Mouse (Mus musculus) myocyte (in vitro differentiated cells): Measurements from ENCODE around the gene Slc17a9. TPM values are rescaled to one million over a fixed set of nuclear protein-coding genes. Genes with fewer than 3 reads are reported as not detected.

Experiments
- H3K27me3 ChIP-seq: one replicate; pipeline ENCODE4 v1.6.1; 2011; ENCODE audit not compliant: control insufficient read depth, insufficient read depth, insufficient read length
- H3K36me3 ChIP-seq: one replicate; pipeline ENCODE4 v1.6.1; 2011; ENCODE audit not compliant: control insufficient read depth, insufficient read depth
- H3K4me2 ChIP-seq: one replicate; pipeline ENCODE4 v1.6.1; 2011; ENCODE audit warnings: low read depth, control low read depth
- H3K4me3 ChIP-seq: one replicate; pipeline ENCODE4 v1.5.1; 2011; ENCODE audit warnings: mild to moderate bottlenecking, control low read depth, moderate library complexity
- H3K79me2 ChIP-seq: one replicate; pipeline ENCODE4 v1.6.1; 2011; ENCODE audit not compliant: control insufficient read depth, insufficient read depth
- H3ac ChIP-seq: one replicate; pipeline ENCODE4 v1.6.1; 2011; ENCODE audit not compliant: control insufficient read depth, insufficient read length
- CEBPB ChIP-seq: IDR thresholded peaks from 2 replicates; pipeline ENCODE4 v1.6.1; 2011; ENCODE audit warnings: mild to moderate bottlenecking, moderate library complexity; ENCODE audit not compliant: poor library complexity, insufficient read depth, severe bottlenecking
- E2F4 ChIP-seq: IDR thresholded peaks from one replicate; pipeline ENCODE4 v1.6.1; 2011; ENCODE audit warnings: mild to moderate bottlenecking, control low read depth, moderate library complexity; ENCODE audit not compliant: insufficient read depth
- MAX ChIP-seq: IDR thresholded peaks from one replicate; pipeline ENCODE4 v1.6.1; 2011; ENCODE audit warnings: low read depth, mild to moderate bottlenecking, control low read depth
- MYOD1 ChIP-seq, 3 experiments: IDR thresholded peaks; one replicate each; pipeline ENCODE4 v1.6.1; 2011; ENCODE audit warnings: control low read depth in 2 of 3, low read depth in 2 of 3, mild to moderate bottlenecking in 2 of 3, moderate library complexity in 1 of 3; ENCODE audit not compliant: insufficient read length in 2 of 3, control insufficient read depth in 1 of 3
- MYOG ChIP-seq, 3 experiments: IDR thresholded peaks; one replicate each; pipeline ENCODE4 v1.6.1; 2011; ENCODE audit warnings: control low read depth in 2 of 3, low read depth in 2 of 3, mild to moderate bottlenecking in 2 of 3; ENCODE audit not compliant: insufficient read length in 2 of 3, control insufficient read depth in 1 of 3, insufficient read depth in 1 of 3
- POLR2A ChIP-seq: IDR thresholded peaks from one replicate; pipeline ENCODE4 v1.6.1; 2011; ENCODE audit warnings: low read depth, mild to moderate bottlenecking, control low read depth, moderate library complexity; ENCODE audit not compliant: insufficient read length
- POLR2AphosphoS2 ChIP-seq: IDR thresholded peaks from one replicate; pipeline ENCODE4 v1.6.1; 2011; ENCODE audit warnings: low read depth, control low read depth; ENCODE audit not compliant: insufficient read length
- REST ChIP-seq: IDR thresholded peaks from one replicate; pipeline ENCODE4 v1.6.1; 2011; ENCODE audit warnings: mild to moderate bottlenecking, control low read depth, moderate library complexity; ENCODE audit not compliant: insufficient read depth, insufficient read length
- SRF ChIP-seq: IDR thresholded peaks from one replicate; pipeline ENCODE4 v1.6.1; 2011; ENCODE audit warnings: low read depth; ENCODE audit not compliant: control insufficient read depth, insufficient read length
- TCF12 ChIP-seq: IDR thresholded peaks from one replicate; pipeline ENCODE4 v1.6.1; 2011; ENCODE audit warnings: mild to moderate bottlenecking, control low read depth; ENCODE audit not compliant: poor library complexity, insufficient read depth, severe bottlenecking
- TCF3 ChIP-seq: IDR thresholded peaks from one replicate; pipeline ENCODE4 v1.6.1; 2011; ENCODE audit warnings: low read depth, control low read depth; ENCODE audit not compliant: insufficient read length
- USF1 ChIP-seq: IDR thresholded peaks from one replicate; pipeline ENCODE4 v1.6.1; 2011; ENCODE audit warnings: low read depth, mild to moderate bottlenecking, control low read depth, moderate library complexity
- polyA plus RNA-seq: library from polyadenylated mRNA; unstranded; fragments of >200 nt; fragmentation: generic; extraction: Trizol; gene quantifications from one replicate; pipeline ENCODE4 v1.2.1, GENCODE M21; 2012; ENCODE audit warnings: missing spikeins

Gene Slc17a9
- polyA plus RNA-seq, 1 experiment, result 0.22 TPM

DNA sequence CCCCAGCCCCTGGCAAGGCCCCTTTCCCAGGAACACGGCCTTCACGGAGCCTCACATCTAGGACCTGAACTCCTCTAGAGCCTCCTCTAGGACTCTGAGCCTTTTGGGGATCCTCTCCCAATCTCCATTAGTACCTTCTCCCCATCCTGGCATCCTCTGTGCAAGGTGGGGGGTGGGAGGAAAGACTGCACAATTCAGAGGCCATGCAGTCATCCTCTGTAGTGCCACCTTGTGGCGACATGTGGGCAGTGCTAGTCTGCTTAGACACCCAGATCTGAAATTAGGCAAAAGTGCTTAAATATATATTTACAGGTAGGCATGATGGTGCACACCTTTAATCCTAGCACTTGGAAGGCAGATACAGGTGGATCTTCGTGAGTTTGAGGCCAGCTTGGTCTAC, 66.6 kb downstream of the Slc17a9 start:
- Histone ChIP-seq H3K27me3 (peaks cover 53% of the 10 kb centered on the region), H3K36me3 (no peaks in the 10 kb centered on the region)
- TF ChIP-seq POLR2AphosphoS2 (no peak), E2F4 (no peak), TCF12 (no peak), POLR2A (no peak), MYOG (IDR thresholded peaks at IDR 0.05; ENCODE audit: control insufficient read depth in 1 of 3, insufficient read depth in 1 of 3, insufficient read length in 2 of 3, low read depth in 2 of 3) (no peak), TCF3 (no peak), CEBPB (no peak), MAX (no peak), USF1 (no peak), SRF (no peak), REST (no peak), MYOD1 (IDR thresholded peaks at IDR 0.05; ENCODE audit: control insufficient read depth in 1 of 3, insufficient read length in 2 of 3, low read depth in 2 of 3) (no peak)

More for the DNA sequence above, 66.6 kb downstream of the Slc17a9 start:
- H3K4me3 ChIP-seq, result no peak overlapping the region
- no peak overlapping the region for H3ac ChIP-seq
- no peak overlapping the region for H3K4me2 ChIP-seq
- no peaks in the 10 kb centered on the region for H3K79me2 ChIP-seq

Other genes starting within 250 kb of the Slc17a9 start
- gene Ntsr1, start 225.3 kb upstream of the Slc17a9 start, polyA plus RNA-seq, result not detected
- gene Mrgbp, start 144.0 kb upstream of the Slc17a9 start, polyA plus RNA-seq, result 17.9 TPM
- 81.8 TPM for gene Ogfr, start 136.0 kb upstream of the Slc17a9 start, polyA plus RNA-seq
- 0.22 TPM for gene Col9a3, start 127.5 kb upstream of the Slc17a9 start, polyA plus RNA-seq
- not detected for gene Tcfl5, start 82.6 kb upstream of the Slc17a9 start, polyA plus RNA-seq
- 9.3 TPM for gene Dido1, start 15.3 kb upstream of the Slc17a9 start, polyA plus RNA-seq
- 44.9 TPM for gene Gid8, start 15.1 kb upstream of the Slc17a9 start, polyA plus RNA-seq
- gene Bhlhe23, start 51.6 kb downstream of the Slc17a9 start, polyA plus RNA-seq, result not detected
- gene Ythdf1, start 195.7 kb downstream of the Slc17a9 start, polyA plus RNA-seq, result 34.5 TPM
- not detected for gene Birc7, start 203.8 kb downstream of the Slc17a9 start, polyA plus RNA-seq
- not detected for gene Nkain4, start 229.4 kb downstream of the Slc17a9 start, polyA plus RNA-seq
- 55.4 TPM for gene Arfgap1, start 242.0 kb downstream of the Slc17a9 start, polyA plus RNA-seq